Mouse (Mus musculus) E14TG2a.4 (cell line): Measurements from ENCODE around the gene Pkn2.
A peak's percentile ranks its signal among the peaks of the same experiment; 100 is the strongest.

Experiments used
- H3K27me3 ChIP-seq: 2 replicates; pipeline ENCODE4 v1.6.1; 2014; ENCODE audit warnings: low read length, control low read depth; ENCODE audit not compliant: insufficient read depth
- H3K36me3 ChIP-seq: 2 replicates; pipeline ENCODE4 v1.6.1; 2014; ENCODE audit warnings: low read length, control low read depth; ENCODE audit not compliant: insufficient read depth
- H3K4me1 ChIP-seq: replicated peaks from 2 replicates; pipeline ENCODE4 v1.6.1; 2014; ENCODE audit warnings: low read depth, low read length, control low read depth
- H3K4me3 ChIP-seq: replicated peaks from 2 replicates; pipeline ENCODE4 v1.5.1; 2014; ENCODE audit warnings: mild to moderate bottlenecking, low read length
- H3K9me3 ChIP-seq: 2 replicates; pipeline ENCODE4 v1.6.1; 2014; ENCODE audit warnings: low read length, control low read depth
- CTCF ChIP-seq: conservative IDR thresholded peaks from 2 replicates; pipeline ENCODE4 v1.5.1; 2014; ENCODE audit warnings: low read length
- NANOG ChIP-seq: IDR thresholded peaks from 2 replicates; pipeline ENCODE4 v1.6.1; 2014; ENCODE audit warnings: borderline replicate concordance, low read length, mixed read lengths
- POU5F1 ChIP-seq: IDR thresholded peaks from 2 replicates; pipeline ENCODE4 v1.6.1; 2014; ENCODE audit warnings: low read length, borderline replicate concordance

The Pkn2 gene

DNA sequence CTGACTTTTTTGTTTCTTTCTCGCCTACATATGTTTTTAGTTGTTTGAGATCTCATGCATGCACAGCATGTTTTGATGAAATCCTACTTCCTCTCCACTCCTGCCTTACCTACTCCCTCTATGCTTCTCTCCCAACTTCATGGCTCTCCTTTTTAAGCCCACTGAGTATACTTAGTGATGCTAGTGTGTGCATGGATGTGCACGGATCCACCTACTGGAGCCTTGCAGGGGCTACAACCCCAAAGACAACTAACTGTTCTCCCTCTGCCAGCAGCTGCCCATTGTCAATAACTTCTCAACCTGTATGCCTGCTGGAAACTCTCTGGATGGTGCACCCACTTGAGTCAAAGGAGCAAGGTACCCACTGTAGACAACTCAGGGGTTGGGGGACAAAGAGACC is 17.9 kb upstream of the Pkn2 start:
- Histone ChIP-seq H3K36me3 (no peaks in the 10 kb centered on the region), H3K4me1 (peaks cover 5% of the 10 kb centered on the region; the same call in 1 of the 2 replicates), H3K9me3 (peaks cover 9% of the 10 kb centered on the region), H3K4me3 (no peak overlapping the region), H3K27me3 (no peaks in the 10 kb centered on the region)
- TF ChIP-seq CTCF (no peak), POU5F1 (no peak), NANOG (no peak)

DNA sequence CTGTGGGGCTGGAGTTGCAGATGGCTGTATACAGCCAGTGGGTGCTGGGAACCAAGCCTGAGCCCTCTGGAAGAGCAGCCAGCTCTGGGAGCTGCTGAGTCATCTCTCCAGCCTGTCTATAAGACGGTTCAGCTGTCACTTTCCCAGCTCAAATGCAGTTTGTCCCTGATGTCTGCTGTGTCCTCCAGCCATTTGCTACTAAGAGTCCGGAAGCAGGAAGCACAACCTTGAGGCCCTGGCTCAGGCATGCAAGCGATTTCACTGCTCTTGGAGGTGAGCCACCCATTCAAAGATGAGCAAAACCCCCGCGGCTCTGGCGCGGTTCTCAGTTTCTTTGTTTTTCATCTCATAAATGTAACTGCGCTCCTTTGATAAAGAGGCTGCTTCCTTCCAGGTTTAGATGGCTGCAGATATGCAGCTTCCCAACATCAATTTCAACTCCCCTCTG is 17.2 kb upstream of the Pkn2 start:
- Histone ChIP-seq H3K9me3 (peaks cover 5% of the 10 kb centered on the region), H3K4me1 (peaks cover 5% of the 10 kb centered on the region; the same call in 1 of the 2 replicates), H3K36me3 (no peaks in the 10 kb centered on the region), H3K27me3 (no peaks in the 10 kb centered on the region), H3K4me3 (no peak overlapping the region)
- no peak for TF ChIP-seq POU5F1
- TF ChIP-seq CTCF, result no peak
- no peak for TF ChIP-seq NANOG

- H3K4me3 ChIP-seq, result no peak overlapping the region
- H3K9me3 ChIP-seq, result no peaks in the 10 kb centered on the region
- no peaks in the 10 kb centered on the region for H3K36me3 ChIP-seq
- peaks cover 26% of the 10 kb centered on the region for H3K4me1 ChIP-seq
- TF ChIP-seq POU5F1 (no peak), NANOG (no peak), CTCF (no peak)
- no peaks in the 10 kb centered on the region for H3K27me3 ChIP-seq
These were observed 8.6 kb upstream of the Pkn2 start for GRCm38 (mm10) chr3:142890442-142890841.

DNA sequence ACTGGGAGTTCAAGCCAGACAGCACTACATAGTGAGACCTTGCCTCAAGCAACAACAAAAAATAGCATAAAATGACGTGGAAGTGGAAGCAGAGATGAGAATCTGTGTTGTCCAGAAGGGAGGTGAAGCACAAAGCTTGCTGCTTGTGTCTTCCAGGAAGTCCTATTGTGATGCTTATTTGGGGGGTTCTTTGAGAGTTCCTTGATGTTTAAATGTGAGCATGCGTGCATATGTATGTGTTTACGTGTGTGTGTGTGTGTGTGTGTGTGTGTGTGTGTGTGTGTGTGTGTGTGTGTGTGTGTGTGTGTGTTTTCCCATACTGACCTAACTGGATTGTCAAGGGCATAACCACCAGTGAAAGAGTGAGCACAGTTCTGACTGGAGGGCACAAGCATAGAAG is 5.2 kb upstream of the Pkn2 start:
- H3K27me3 ChIP-seq, result no peaks in the 10 kb centered on the region
- H3K4me3 ChIP-seq, result no peak overlapping the region
- no peak for TF ChIP-seq NANOG
- peak; percentile 83; the same call in 1 of the 2 replicates for TF ChIP-seq POU5F1
- H3K4me1 ChIP-seq, result peaks cover 38% of the 10 kb centered on the region
- H3K36me3 ChIP-seq, result no peaks in the 10 kb centered on the region
- no peaks in the 10 kb centered on the region for H3K9me3 ChIP-seq

DNA sequence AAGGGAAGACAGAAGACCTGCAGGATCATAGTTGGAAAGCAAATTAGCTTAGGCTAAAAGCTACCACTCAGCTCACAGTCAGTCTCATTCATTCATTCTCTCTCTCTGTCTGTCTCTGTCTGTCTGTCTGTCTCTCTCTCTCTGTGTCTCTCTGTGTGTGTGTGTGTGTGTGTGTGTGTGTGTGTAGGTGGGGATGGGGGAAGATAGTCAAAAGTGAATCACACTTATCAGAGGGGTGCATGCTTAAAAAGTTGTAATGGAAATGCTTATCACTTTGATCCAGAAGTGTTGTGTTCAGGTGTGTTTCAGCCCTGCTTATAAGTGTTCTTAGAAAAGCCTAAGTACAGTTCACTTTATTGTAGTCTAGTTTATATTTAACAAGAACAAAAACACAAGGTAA is 2.8 kb upstream of the Pkn2 start:
- no peak for TF ChIP-seq POU5F1
- TF ChIP-seq CTCF, result no peak
- no peak for TF ChIP-seq NANOG
- Histone ChIP-seq H3K27me3 (no peaks in the 10 kb centered on the region), H3K4me3 (no peak overlapping the region), H3K4me1 (peaks cover 46% of the 10 kb centered on the region), H3K9me3 (no peaks in the 10 kb centered on the region), H3K36me3 (no peaks in the 10 kb centered on the region)

- H3K36me3 ChIP-seq, result 0 out of 2 replicates have a peak, but pooled peaks cover 3% of the 10 kb centered on the region
- TF ChIP-seq POU5F1 (no peak), NANOG (no peak), CTCF (no peak)
- no peaks in the 10 kb centered on the region for H3K27me3 ChIP-seq
- H3K4me1 ChIP-seq, result peaks cover 31% of the 10 kb centered on the region
- H3K9me3 ChIP-seq, result no peaks in the 10 kb centered on the region
- H3K4me3 ChIP-seq, result peak overlapping the region; percentile 98
These were observed 274 bp downstream of the Pkn2 start for GRCm38 (mm10) chr3:142881589-142881871.

GRCm38 (mm10) chr3:142880790-142881588 is 815 bp downstream of the Pkn2 start:
- H3K36me3 ChIP-seq, result 0 out of 2 replicates have a peak, but pooled peaks cover 3% of the 10 kb centered on the region
- TF ChIP-seq NANOG, result no peak
- TF ChIP-seq POU5F1, result no peak
- no peak for TF ChIP-seq CTCF

DNA sequence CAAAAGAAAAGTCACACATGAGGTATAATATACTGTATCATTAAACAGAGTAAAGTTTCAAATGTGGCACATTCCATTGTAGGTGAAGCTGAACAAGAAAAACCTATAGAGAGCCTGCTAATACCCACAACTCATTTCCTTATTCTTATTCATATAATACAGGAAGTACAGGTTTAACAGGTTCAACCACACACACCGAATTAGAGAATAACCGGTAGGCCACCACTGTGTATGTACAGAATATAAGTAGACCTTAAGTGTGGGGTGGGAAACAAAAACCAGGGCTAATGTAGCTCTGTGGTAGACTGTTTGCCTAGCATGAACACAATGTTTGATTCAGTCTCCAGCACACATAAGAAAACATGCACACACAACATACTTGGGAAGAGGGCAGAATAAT is 18.6 kb downstream of the Pkn2 start:
- Histone ChIP-seq H3K9me3 (no peaks in the 10 kb centered on the region), H3K4me1 (0 out of 2 replicates have a peak, but pooled peaks cover 3% of the 10 kb centered on the region), H3K27me3 (no peaks in the 10 kb centered on the region), H3K36me3 (no peaks in the 10 kb centered on the region), H3K4me3 (no peak overlapping the region)
- TF ChIP-seq POU5F1, result no peak
- no peak for TF ChIP-seq CTCF
- TF ChIP-seq NANOG, result no peak

More at GRCm38 (mm10) chr3:142880790-142881588, 815 bp downstream of the Pkn2 start:
- no peaks in the 10 kb centered on the region for H3K9me3 ChIP-seq
- peak overlapping the region; percentile 98 for H3K4me3 ChIP-seq
- H3K27me3 ChIP-seq, result no peaks in the 10 kb centered on the region
- peaks cover 26% of the 10 kb centered on the region for H3K4me1 ChIP-seq
